Mouse (Mus musculus) forebrain, embryonic 15.5 days (tissue): ENCODE measurements around the gene Gm2832. TPM values are rescaled to one million over a fixed set of nuclear protein-coding genes. Genes with fewer than 3 reads are reported as not detected.
"Not testable (repeated sequence)": the region's sequence is repeated elsewhere in the genome, so short reads cannot be mapped to it uniquely, and the experiment has no call there.

Experiments used
- ATAC-seq: fragments of 200-750 bp; cut with Nextera tagmentation; replicated peaks from 2 replicates; pipeline ENCODE4 v1.8.0; 2017; ENCODE audit warnings: mild to moderate bottlenecking, moderate TSS enrichment, moderate library complexity
- H3K27ac ChIP-seq: fragments of 300-500 bp; sonication (generic); replicated peaks from 2 replicates; pipeline ENCODE4 v1.5.1; 2015; ENCODE audit warnings: mild to moderate bottlenecking, inconsistent platforms
- H3K27me3 ChIP-seq: fragments of 300-500 bp; sonication (generic); 2 replicates; pipeline ENCODE4 v1.6.1; 2015; ENCODE audit warnings: inconsistent platforms
- H3K36me3 ChIP-seq: fragments of 300-500 bp; sonication (generic); 2 replicates; pipeline ENCODE4 v1.6.1; 2015; ENCODE audit warnings: mild to moderate bottlenecking, inconsistent platforms
- H3K4me1 ChIP-seq: fragments of 300-500 bp; sonication (generic); 2 replicates; pipeline ENCODE4 v1.6.1; 2015; ENCODE audit warnings: inconsistent platforms
- H3K4me2 ChIP-seq: fragments of 300-500 bp; sonication (generic); replicated peaks from 2 replicates; pipeline ENCODE4 v1.6.1; 2015; ENCODE audit warnings: mild to moderate bottlenecking, inconsistent platforms
- H3K4me3 ChIP-seq: fragments of 300-500 bp; sonication (generic); 2 replicates; pipeline ENCODE4 v1.5.1; 2015; ENCODE audit warnings: mild to moderate bottlenecking, inconsistent platforms
- H3K9ac ChIP-seq: fragments of 300-500 bp; sonication (generic); replicated peaks from 2 replicates; pipeline ENCODE4 v1.6.1; 2015; ENCODE audit warnings: mild to moderate bottlenecking, inconsistent platforms
- H3K9me3 ChIP-seq: fragments of 300-500 bp; sonication (generic); 2 replicates; pipeline ENCODE4 v1.6.1; 2016; ENCODE audit warnings: inconsistent platforms
- WGBS: fragments of 180-500 bp; shearing (Covaris S2); methylation state at CpG from one replicate; pipeline ENCODE4 v1.1.7; 2015; ENCODE audit warnings: mixed read lengths; 5-methylcytosine and 5-hydroxymethylcytosine counted together
- polyA plus RNA-seq: library from polyadenylated mRNA; unstranded; fragments of >200 nt; fragmentation: Nextera tagmentation; extraction: Ambion mirVana; gene quantifications from 2 replicates; pipeline ENCODE4 v1.2.1, GENCODE M21; 2015

Gene Gm2832
- 0.19 TPM in 1 of 2 replicates, not detected in the other for polyA plus RNA-seq

DNA sequence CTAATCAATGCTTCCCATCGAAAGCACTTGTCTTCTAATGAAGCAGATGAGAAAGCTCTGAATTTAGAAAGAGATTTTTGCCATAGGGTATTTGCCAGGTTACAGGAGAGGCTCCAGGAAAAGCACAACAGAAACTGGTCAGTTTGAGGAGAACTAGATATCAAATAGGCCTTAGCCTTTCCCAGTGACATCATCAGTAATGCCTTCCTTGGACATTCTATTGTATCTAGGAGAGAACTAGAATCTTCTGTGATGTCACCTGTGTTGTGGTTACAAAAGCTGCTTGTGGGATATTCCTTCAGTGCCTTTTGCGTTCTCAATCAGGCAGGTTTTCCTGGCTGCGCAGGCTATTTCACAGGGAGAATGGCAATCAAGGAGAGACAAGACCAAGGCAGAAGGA, at the start of gene Gm2832:
Gene Gm2832 (plus strand): TSS at position 301 of the 400 bp plus-strand sequence.
- H3K27ac ChIP-seq, ATAC-seq: not testable (repeated sequence)
- WGBS: 91% methylated on average over 2 of the region's 3 CpGs

DNA sequence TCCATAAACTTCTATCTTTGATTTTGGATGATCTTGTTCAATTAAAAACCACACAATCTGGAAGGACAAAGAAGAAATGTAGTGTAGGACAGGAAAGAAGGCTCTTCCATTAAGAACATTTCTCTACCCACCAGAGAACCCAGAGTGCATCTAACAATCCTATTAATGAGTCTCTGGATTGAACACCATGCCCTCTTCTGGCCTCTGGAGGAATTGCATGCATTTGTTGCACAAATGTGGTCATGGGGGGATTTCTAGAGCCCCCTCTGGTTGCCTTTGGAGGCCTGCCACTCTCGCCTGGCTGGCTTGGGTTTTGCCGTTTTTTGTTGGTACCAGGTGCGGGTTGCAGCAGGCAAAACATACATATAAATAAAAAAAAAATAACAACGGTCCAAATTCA, 15.3 kb upstream of the Gm2832 start:
- not testable (repeated sequence) for H3K27me3 ChIP-seq, H3K4me3 ChIP-seq, H3K9me3 ChIP-seq, H3K4me1 ChIP-seq, H3K27ac ChIP-seq, H3K36me3 ChIP-seq, H3K4me2 ChIP-seq, H3K9ac ChIP-seq, ATAC-seq
- 37% methylated on average over 4 of the region's 4 CpGs for WGBS

More for the DNA sequence above, at the start of gene Gm2832:
- H3K27me3 ChIP-seq, H3K36me3 ChIP-seq, H3K4me3 ChIP-seq, H3K4me2 ChIP-seq, H3K9me3 ChIP-seq, H3K4me1 ChIP-seq, H3K9ac ChIP-seq: not testable (repeated sequence)

DNA sequence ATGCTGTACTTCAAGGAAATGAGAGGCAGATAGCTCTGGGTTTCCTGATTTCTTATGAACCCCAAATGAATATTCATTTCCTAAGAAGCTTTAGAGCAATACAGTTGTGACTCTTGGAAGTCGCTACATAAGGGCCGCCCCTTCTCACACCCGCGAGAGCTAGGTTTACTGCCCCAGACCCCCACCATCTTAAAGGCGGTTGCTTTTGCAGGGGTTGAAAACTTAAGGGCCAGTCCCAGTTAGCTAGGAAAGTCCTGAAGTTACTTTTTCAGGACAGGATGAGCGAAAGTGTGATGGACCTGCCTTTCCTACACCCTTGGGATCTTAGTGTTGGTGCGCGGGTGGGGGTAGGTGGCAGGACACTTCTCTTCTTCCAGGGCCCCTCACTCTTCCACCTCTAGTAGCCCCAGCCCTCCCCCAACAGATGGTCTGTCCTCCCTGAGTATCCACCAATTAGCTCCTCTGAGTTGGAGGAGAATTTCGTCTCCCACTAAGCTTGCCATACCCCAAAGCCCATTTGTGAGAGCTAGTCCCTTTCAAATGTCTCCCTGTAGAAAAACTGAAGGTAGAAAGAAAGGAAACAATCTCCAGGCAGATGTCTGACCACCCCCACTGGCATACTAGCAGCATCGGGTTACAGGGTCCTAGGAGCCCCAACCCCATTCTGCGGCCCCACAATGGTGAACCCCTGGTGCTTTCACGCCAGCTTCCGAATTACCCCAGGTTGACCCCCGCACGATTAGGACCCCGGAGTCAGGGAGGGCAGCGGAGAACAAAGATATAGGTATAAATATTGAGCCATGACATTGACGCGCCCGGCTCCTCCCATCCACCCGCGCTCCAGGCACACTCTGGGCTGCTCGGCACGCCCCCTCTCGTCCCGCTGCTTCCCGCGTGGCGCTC, 14.5 kb upstream of the Gm2832 start:
- not testable (repeated sequence) for H3K27me3 ChIP-seq, H3K27ac ChIP-seq, H3K4me1 ChIP-seq, H3K36me3 ChIP-seq, H3K9ac ChIP-seq, H3K9me3 ChIP-seq
- ATAC-seq: peak; percentile 92
- Histone ChIP-seq H3K4me2 (peak overlapping the region; percentile 44), H3K4me3 (peak overlapping the region; percentile 30)
- WGBS: 8% methylated on average over 27 of the region's 29 CpGs

DNA sequence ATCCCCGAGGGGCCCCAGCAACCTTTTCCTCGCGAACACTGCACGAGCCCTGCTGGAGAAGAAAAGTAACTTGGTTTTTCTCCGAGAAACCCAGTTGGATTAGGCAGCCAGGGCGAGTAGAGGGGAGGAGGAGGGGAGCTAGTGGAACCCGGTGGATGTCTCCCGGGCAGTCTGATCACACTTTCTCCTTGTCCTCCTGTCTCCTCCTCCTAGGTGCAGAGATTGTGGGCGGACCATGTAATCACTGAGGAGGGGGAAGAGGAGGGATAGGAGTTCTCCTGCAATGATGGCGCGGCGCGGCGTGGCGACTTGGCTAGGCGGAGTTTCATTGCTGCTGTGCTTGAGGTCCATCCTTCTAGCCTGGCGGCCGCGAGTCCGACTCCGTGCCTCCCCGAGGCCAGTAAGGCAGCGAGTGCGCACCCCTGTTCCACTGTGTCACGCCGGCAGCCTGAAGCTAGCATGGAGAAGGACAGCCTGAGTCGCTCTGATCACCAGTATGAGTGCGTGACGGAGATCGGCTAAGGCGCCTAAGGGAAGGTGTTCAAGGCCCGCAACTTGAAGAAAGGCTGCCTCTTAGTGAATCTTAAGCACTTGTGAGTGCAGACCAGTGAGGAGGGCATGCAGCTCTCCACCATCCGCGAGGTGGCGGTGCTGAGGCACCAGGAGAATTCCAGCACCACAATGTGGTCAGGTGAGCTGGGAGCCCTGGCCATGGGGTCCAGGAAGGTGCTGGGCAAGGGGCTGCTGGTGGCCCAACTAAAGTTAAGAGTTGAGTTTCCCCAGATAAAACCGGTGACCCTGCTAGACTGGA, 13.6 kb upstream of the Gm2832 start:
- peak overlapping the region; percentile 44 for H3K4me2 ChIP-seq
- peak; percentile 94 for ATAC-seq
- under 1% methylated on average over 27 of the region's 36 CpGs for WGBS
- not testable (repeated sequence) for H3K36me3 ChIP-seq, H3K27ac ChIP-seq, H3K4me1 ChIP-seq, H3K27me3 ChIP-seq, H3K9me3 ChIP-seq
- H3K4me3 ChIP-seq: peak overlapping the region; percentile 35
- H3K9ac ChIP-seq: 0 out of 2 replicates have a peak overlapping the region, but pooled peaks have one; percentile 13

DNA sequence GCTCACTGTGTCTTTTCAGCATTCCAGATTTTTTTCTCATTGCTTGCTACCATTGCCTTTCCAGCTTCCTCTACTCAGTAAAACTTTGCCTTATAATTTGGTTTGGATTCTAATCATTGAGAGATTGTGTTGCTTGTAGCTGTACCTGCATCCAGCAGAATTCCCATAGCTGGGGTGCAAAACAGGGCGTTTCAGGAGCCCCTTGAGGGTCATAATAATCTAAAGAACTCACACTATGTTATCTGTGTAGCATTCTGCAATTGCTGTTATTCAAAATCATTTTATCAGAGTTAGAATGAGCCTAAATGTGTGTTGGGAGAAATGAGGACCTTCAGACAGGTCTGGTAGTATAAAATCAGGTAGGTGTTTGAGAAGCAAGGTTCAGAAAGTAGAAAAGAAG, 7.4 kb downstream of the Gm2832 start:
- not testable (repeated sequence) for H3K27me3 ChIP-seq, H3K4me1 ChIP-seq, ATAC-seq, H3K4me2 ChIP-seq, H3K4me3 ChIP-seq, H3K9ac ChIP-seq, H3K27ac ChIP-seq, H3K9me3 ChIP-seq, H3K36me3 ChIP-seq
- WGBS: 28% methylated on average over 1 of the region's 1 CpGs

Other genes starting within 250 kb of the Gm2832 start
- 0.70 and 1.0 TPM in 2 replicates for gene Dydc2, start 209.6 kb upstream of the Gm2832 start, polyA plus RNA-seq
- gene Dydc1, start 205.9 kb upstream of the Gm2832 start, polyA plus RNA-seq: 0.22 TPM in 1 of 2 replicates, not detected in the other
- gene Mat1a, start 173.8 kb upstream of the Gm2832 start, polyA plus RNA-seq: not detected in 2 replicates
- not detected in 2 replicates for gene Sftpa1, start 147.0 kb upstream of the Gm2832 start, polyA plus RNA-seq
- not detected in 2 replicates for gene Mbl1, start 127.3 kb upstream of the Gm2832 start, polyA plus RNA-seq
- gene Sftpd, start 93.7 kb upstream of the Gm2832 start, polyA plus RNA-seq: not detected in 2 replicates
- gene Gm5798, start 69.8 kb downstream of the Gm2832 start, polyA plus RNA-seq: not detected in 2 replicates
- not detected in 2 replicates for gene Gm7945, start 107.6 kb downstream of the Gm2832 start, polyA plus RNA-seq
- gene Gm6482, start 129.5 kb downstream of the Gm2832 start, polyA plus RNA-seq: not detected in 2 replicates
- gene Gm7954, start 174.7 kb downstream of the Gm2832 start, polyA plus RNA-seq: not detected in 2 replicates
- gene Gm3486, start 210.7 kb downstream of the Gm2832 start, polyA plus RNA-seq: not detected in 2 replicates